Mouse (Mus musculus) CH12.LX (cell line): ENCODE results near the gene Mrpl20.

Experiments used
- BHLHE40 ChIP-seq: IDR thresholded peaks from 2 replicates; pipeline ENCODE4 v1.6.1; 2011; ENCODE audit warnings: mild to moderate bottlenecking, low read depth, low read length, improper control_type of control experiment
- EP300 ChIP-seq: IDR thresholded peaks from 2 replicates; pipeline ENCODE4 v1.6.1; 2011; ENCODE audit warnings: low read length, improper control_type of control experiment
- JUN ChIP-seq: IDR thresholded peaks from 2 replicates; pipeline ENCODE4 v1.6.1; 2011; ENCODE audit warnings: low read depth, mild to moderate bottlenecking, low read length, improper control_type of control experiment, moderate library complexity; ENCODE audit not compliant: insufficient read depth
- MAX ChIP-seq: IDR thresholded peaks from 2 replicates; pipeline ENCODE4 v1.6.1; 2011; ENCODE audit warnings: low read length, improper control_type of control experiment
- MEF2A ChIP-seq: IDR thresholded peaks from 2 replicates; pipeline ENCODE4 v1.6.1; 2014; ENCODE audit warnings: low read depth, mild to moderate bottlenecking, inconsistent platforms, low read length, improper control_type of control experiment, borderline replicate concordance
- POLR2AphosphoS2 ChIP-seq: IDR thresholded peaks from 2 replicates; pipeline ENCODE4 v1.6.1; 2011; ENCODE audit warnings: low read depth, low read length, improper control_type of control experiment
- ZC3H11A ChIP-seq: IDR thresholded peaks from 2 replicates; pipeline ENCODE4 v1.6.1; 2012; ENCODE audit warnings: low read depth, mild to moderate bottlenecking, inconsistent platforms, low read length, improper control_type of control experiment

GRCm38 (mm10) chr4:155856881-155857280 lies 54.2 kb downstream of the Mrpl20 start:
- TF ChIP-seq ZC3H11A (no peak), POLR2AphosphoS2 (no peak), MEF2A (no peak), BHLHE40 (no peak), MAX (no peak), JUN (no peak), EP300 (no peak)
